Mouse (Mus musculus) testis, adult 10 weeks (tissue): ENCODE data around the gene Trp53tg5. TPM values are rescaled to one million over a fixed set of nuclear protein-coding genes. Genes with fewer than 3 reads are reported as not detected.

ENCODE experiments used
- polyA plus RNA-seq: library from polyadenylated mRNA; stranded (reverse); fragments of 350-450 nt; fragmentation: Illumina TruSeq; extraction: RNeasy Lipid Tissue Mini Kit (QIAGEN cat#74804); gene quantifications from one replicate; pipeline ENCODE4 v1.2.3, GENCODE M21; 2014; ENCODE audit warnings: low read depth, low replicate concordance

Gene Trp53tg5
- 308 TPM for polyA plus RNA-seq

GRCm38 (mm10) chr2:164473624-164474023 is at the start of gene Trp53tg5:
Gene Trp53tg5, minus strand, starts transcription at chr2:164473724.

DNA sequence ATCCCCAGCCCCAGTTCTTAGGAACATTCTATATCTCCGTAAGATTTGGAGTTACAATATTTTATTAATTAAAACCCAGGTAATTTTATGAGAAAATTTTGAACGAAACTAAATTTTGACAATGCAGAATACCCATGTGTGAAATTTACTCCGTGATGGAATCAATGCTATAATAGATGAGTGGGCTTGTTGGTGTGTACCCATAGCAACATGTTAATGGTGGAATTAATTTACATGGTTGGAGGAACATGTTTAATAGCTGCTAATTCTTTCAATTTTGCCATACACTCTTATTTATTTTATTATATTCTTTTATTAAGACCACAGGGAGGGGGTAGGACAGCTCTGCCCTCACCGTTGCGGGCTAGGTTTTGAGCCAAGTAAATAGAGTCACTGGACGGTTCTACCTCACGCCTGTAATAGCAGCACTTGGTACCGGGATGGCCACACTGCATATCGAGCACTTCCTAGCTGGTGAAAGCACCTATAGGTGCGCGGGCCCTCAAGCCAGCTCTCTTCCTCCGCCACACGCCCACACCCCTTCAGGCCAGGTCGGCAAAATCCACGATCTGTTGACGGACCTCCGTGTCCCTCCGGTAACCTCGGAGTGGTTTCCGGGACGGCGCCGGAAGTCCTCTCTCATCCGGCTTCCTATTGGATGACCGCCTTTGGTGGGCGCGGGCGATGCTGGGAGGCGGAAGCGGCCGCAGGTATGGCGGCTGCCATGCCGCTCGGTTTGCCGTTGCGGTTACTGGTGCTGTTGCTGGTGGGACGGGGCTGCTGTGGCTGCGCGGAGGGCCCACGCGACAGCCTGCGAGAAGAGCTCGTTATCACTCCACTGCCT is 23.5 kb upstream of the Trp53tg5 start, which contains the start of gene Pigt:
Gene Pigt, plus strand, starts transcription at position 674 of the 844 bp plus-strand sequence.

DNA sequence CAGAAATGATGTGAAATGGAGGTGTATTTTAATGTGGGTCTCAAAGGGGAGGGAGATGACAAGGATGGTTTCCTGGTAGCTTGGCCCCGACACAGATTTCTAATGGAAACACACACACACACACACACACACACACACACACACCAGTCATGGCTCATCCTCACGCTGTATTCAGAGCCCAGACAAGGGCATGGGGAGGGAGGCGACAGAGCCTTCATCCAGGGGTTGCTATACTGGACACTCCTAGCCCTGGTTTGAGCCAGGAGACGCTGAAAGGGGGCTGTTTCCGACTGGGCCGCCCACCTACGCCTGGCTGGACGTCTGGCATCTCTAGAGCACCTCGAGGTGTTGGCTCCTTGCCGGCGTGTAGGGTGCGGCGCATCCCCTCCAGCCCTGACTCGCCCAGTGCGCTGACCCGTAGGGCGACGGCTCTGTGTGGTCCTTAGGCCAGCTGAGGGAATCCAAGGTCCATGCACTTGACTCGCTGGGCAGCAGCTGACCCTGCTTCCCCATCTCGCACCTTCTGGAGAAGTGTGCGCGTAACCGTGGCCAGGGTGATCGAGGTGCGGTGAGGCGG is 12.2 kb upstream of the Trp53tg5 start, which contains the start of gene Dbndd2:
Gene Dbndd2, plus strand, starts transcription at position 426 of the 577 bp plus-strand sequence.

DNA sequence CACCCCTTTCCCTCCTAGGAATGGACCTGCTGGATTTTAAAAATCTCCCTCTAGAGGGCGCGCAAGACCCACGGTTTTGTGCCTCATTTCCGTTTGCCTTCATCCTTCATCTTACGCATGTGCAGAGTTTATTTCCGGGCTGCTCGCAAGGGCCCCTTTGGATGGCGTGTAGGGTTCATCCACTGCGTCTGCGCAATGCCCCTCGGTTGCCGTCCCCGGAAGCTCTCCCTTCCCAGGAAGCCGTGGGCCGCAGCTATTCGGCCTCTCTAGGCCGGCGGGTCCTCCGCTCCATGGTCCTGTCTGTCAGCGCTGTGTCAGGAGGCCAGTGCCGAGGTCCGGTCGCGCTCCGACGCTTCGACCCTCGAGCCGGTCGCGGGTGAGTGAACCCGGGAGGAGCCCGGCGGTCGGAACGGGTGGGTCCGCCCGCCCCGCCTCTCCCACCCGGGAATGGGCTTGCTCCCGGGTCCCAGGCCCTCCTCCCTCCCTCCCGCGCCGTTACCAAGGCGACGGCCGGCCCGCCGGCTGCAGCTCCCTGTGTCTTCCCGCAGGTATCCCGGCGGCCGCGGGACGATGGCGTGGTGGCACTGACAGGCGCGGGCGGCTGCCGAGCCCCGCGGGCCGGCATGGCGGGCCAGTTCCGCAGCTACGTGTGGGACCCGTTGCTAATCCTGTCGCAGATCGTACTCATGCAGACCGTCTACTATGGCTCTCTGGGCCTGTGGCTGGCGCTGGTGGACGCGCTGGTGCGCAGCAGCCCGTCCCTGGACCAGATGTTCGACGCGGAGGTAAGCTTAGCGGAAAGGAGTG is 12.6 kb downstream of the Trp53tg5 start, which contains the start of gene Gm20458:
Gene Gm20458, plus strand, starts transcription at position 223 of the 807 bp plus-strand sequence.

GRCm38 (mm10) chr2:164456864-164457300 is 16.6 kb downstream of the Trp53tg5 start, which contains the start of gene Sys1:
Gene Sys1, plus strand, starts transcription at chr2:164456964.

GRCm38 (mm10) chr2:164443460-164444000 is 30.0 kb downstream of the Trp53tg5 start, which contains the start of gene Sdc4:
Gene Sdc4, minus strand, starts transcription at chr2:164443887.

Other genes starting within 250 kb of the Trp53tg5 start
- not detected for gene Svs2, start 235.3 kb downstream of the Trp53tg5 start, polyA plus RNA-seq
- gene Svs3b, start 217.1 kb downstream of the Trp53tg5 start, polyA plus RNA-seq = 0.50 TPM
- gene Svs4, start 195.3 kb downstream of the Trp53tg5 start, polyA plus RNA-seq = 1.5 TPM
- not detected for gene Svs3a, start 184.5 kb downstream of the Trp53tg5 start, polyA plus RNA-seq
- gene Svs6, start 157.0 kb downstream of the Trp53tg5 start, polyA plus RNA-seq = 3.8 TPM
- 8.0 TPM for gene Svs5, start 141.0 kb downstream of the Trp53tg5 start, polyA plus RNA-seq
- gene Slpi, start 84.6 kb downstream of the Trp53tg5 start, polyA plus RNA-seq = 0.27 TPM
- not detected for gene Rbpjl, start 70.6 kb downstream of the Trp53tg5 start, polyA plus RNA-seq
- gene Matn4, start 68.6 kb downstream of the Trp53tg5 start, polyA plus RNA-seq = not detected
- gene Sdc4, start 29.8 kb downstream of the Trp53tg5 start, polyA plus RNA-seq = 23.5 TPM
- 6.3 TPM for gene Sys1, start 16.8 kb downstream of the Trp53tg5 start, polyA plus RNA-seq
- not detected for gene Gm20458, start 12.8 kb downstream of the Trp53tg5 start, polyA plus RNA-seq
- gene Dbndd2, start 12.4 kb upstream of the Trp53tg5 start, polyA plus RNA-seq = 0.98 TPM
- 8.8 TPM for gene Pigt, start 23.8 kb upstream of the Trp53tg5 start, polyA plus RNA-seq
- not detected for gene Wfdc2, start 88.7 kb upstream of the Trp53tg5 start, polyA plus RNA-seq
- gene Spint3, start 99.7 kb upstream of the Trp53tg5 start, polyA plus RNA-seq = not detected
- gene Wfdc6a, start 111.7 kb upstream of the Trp53tg5 start, polyA plus RNA-seq = 17.8 TPM
- 83.7 TPM for gene Eppin, start 119.9 kb upstream of the Trp53tg5 start, polyA plus RNA-seq
- 2.2 TPM for gene Wfdc6b, start 139.8 kb upstream of the Trp53tg5 start, polyA plus RNA-seq
- 1.6 TPM for gene Wfdc8, start 139.9 kb upstream of the Trp53tg5 start, polyA plus RNA-seq
- 2.0 TPM for gene Wfdc16, start 165.1 kb upstream of the Trp53tg5 start, polyA plus RNA-seq
- gene Wfdc10, start 182.3 kb upstream of the Trp53tg5 start, polyA plus RNA-seq = 15.1 TPM
- not detected for gene Wfdc9, start 182.9 kb upstream of the Trp53tg5 start, polyA plus RNA-seq
- not detected for gene Wfdc11, start 200.4 kb upstream of the Trp53tg5 start, polyA plus RNA-seq
- 2.2 TPM for gene Wfdc13, start 211.4 kb upstream of the Trp53tg5 start, polyA plus RNA-seq
- not detected for gene Spint4, start 224.8 kb upstream of the Trp53tg5 start, polyA plus RNA-seq
- gene Spint5, start 241.6 kb upstream of the Trp53tg5 start, polyA plus RNA-seq = 8.1 TPM